Mouse (Mus musculus): Measurements from ENCODE around the gene Srgap1. TPM values are rescaled to one million over a fixed set of nuclear protein-coding genes. Genes with fewer than 3 reads are reported as not detected.
A peak's percentile ranks its signal among the peaks of the same experiment; 100 is the strongest.

Gene Srgap1
- polyA plus RNA-seq, 1 experiment from 2014 or later = 8.5 TPM

- no peaks in the 10 kb centered on the region for H3K36me3 ChIP-seq
- whole genome bisulfite sequencing = 49% methylated on average over 8 of the region's 8 CpGs
- H3K4me3 ChIP-seq = no peak overlapping the region
- H3K4me1 ChIP-seq (replicated peaks) = peaks cover 32% of the 10 kb centered on the region
- no peaks in the 10 kb centered on the region for H3K27me3 ChIP-seq (replicated peaks)
- no peak overlapping the region for H3K4me2 ChIP-seq
- H3K9me3 ChIP-seq (replicated peaks) = no peaks in the 10 kb centered on the region
- H3K27ac ChIP-seq (ENCODE audit: poor library complexity, severe bottlenecking) = 0 out of 2 replicates have a peak overlapping the region, but pooled peaks have one; percentile 8
- ATAC-seq (ENCODE audit: insufficient number of reproducible peaks, low FRiP score) = peak; percentile 63; the same call in 1 of the 2 replicates
- H3K9ac ChIP-seq = no peak overlapping the region
Measured at GRCm38 (mm10) chr10:121971658-121972057, 75.5 kb downstream of the Srgap1 start.

- Histone ChIP-seq H3K4me2 (no peak overlapping the region), H3K4me1 (replicated peaks) (peaks cover 32% of the 10 kb centered on the region), H3K9ac (no peak overlapping the region), H3K36me3 (no peaks in the 10 kb centered on the region), H3K9me3 (replicated peaks) (no peaks in the 10 kb centered on the region), H3K27ac (ENCODE audit: poor library complexity, severe bottlenecking) (0 out of 2 replicates have a peak overlapping the region, but pooled peaks have one; percentile 8), H3K4me3 (no peak overlapping the region), H3K27me3 (replicated peaks) (no peaks in the 10 kb centered on the region)
- no peak for ATAC-seq (ENCODE audit: insufficient number of reproducible peaks, low FRiP score)
- 64% methylated on average over 6 of the region's 6 CpGs for WGBS
Measured at GRCm38 (mm10) chr10:121970912-121971311, 76.2 kb downstream of the Srgap1 start.

- Histone ChIP-seq H3K36me3 (no peaks in the 10 kb centered on the region), H3K9me3 (replicated peaks) (no peaks in the 10 kb centered on the region), H3K4me1 (replicated peaks) (peaks cover 26% of the 10 kb centered on the region), H3K27ac (ENCODE audit: poor library complexity, severe bottlenecking) (no peak overlapping the region), H3K4me3 (no peak overlapping the region), H3K4me2 (no peak overlapping the region), H3K27me3 (replicated peaks) (no peaks in the 10 kb centered on the region), H3K9ac (no peak overlapping the region)
- no peak for ATAC-seq (ENCODE audit: insufficient number of reproducible peaks, low FRiP score)
- 76% methylated on average over 10 of the region's 10 CpGs for WGBS
Measured at GRCm38 (mm10) chr10:121964114-121964513, 83.0 kb downstream of the Srgap1 start.

GRCm38 (mm10) chr10:121962053-121962452 lies 85.1 kb downstream of the Srgap1 start:
- H3K9ac ChIP-seq = no peak overlapping the region
- WGBS = 50% methylated on average over 4 of the region's 4 CpGs
- no peaks in the 10 kb centered on the region for H3K36me3 ChIP-seq
- H3K4me1 ChIP-seq (replicated peaks) = peaks cover 9% of the 10 kb centered on the region
- H3K4me2 ChIP-seq = no peak overlapping the region
- 0 out of 2 replicates have a peak, but pooled peaks have one; percentile 43 for ATAC-seq (ENCODE audit: insufficient number of reproducible peaks, low FRiP score)
- H3K4me3 ChIP-seq = no peak overlapping the region
- no peaks in the 10 kb centered on the region for H3K27me3 ChIP-seq (replicated peaks)
- H3K9me3 ChIP-seq (replicated peaks) = no peaks in the 10 kb centered on the region
- H3K27ac ChIP-seq (ENCODE audit: poor library complexity, severe bottlenecking) = no peak overlapping the region

- WGBS = 44% methylated on average over 11 of the region's 11 CpGs
- H3K4me1 ChIP-seq (replicated peaks) = peaks cover 9% of the 10 kb centered on the region
- H3K36me3 ChIP-seq = no peaks in the 10 kb centered on the region
- H3K4me3 ChIP-seq = no peak overlapping the region
- H3K27ac ChIP-seq (ENCODE audit: poor library complexity, severe bottlenecking) = no peak overlapping the region
- H3K4me2 ChIP-seq = no peak overlapping the region
- no peaks in the 10 kb centered on the region for H3K9me3 ChIP-seq (replicated peaks)
- no peak for ATAC-seq (ENCODE audit: insufficient number of reproducible peaks, low FRiP score)
- H3K9ac ChIP-seq = no peak overlapping the region
- no peaks in the 10 kb centered on the region for H3K27me3 ChIP-seq (replicated peaks)
Measured at GRCm38 (mm10) chr10:121961121-121961893, 85.8 kb downstream of the Srgap1 start.

- Histone ChIP-seq H3K9me3 (replicated peaks) (no peaks in the 10 kb centered on the region), H3K4me2 (no peak overlapping the region)
- 83% methylated on average over 8 of the region's 8 CpGs for WGBS
Measured at GRCm38 (mm10) chr10:121958741-121959140, 88.4 kb downstream of the Srgap1 start.

GRCm38 (mm10) chr10:121956505-121956904 lies 90.6 kb downstream of the Srgap1 start:
- no peak overlapping the region for H3K4me2 ChIP-seq
- 65% methylated on average over 11 of the region's 11 CpGs for WGBS
- 0 out of 2 replicates have a peak, but pooled peaks cover 5% of the 10 kb centered on the region for H3K9me3 ChIP-seq (replicated peaks)
- H3K27ac ChIP-seq (ENCODE audit: poor library complexity, severe bottlenecking) = no peak overlapping the region
- H3K36me3 ChIP-seq = no peaks in the 10 kb centered on the region
- H3K9ac ChIP-seq = no peak overlapping the region
- peaks cover 7% of the 10 kb centered on the region for H3K4me1 ChIP-seq (replicated peaks)
- H3K4me3 ChIP-seq = no peak overlapping the region
- ATAC-seq (ENCODE audit: insufficient number of reproducible peaks, low FRiP score) = no peak
- H3K27me3 ChIP-seq (replicated peaks) = no peaks in the 10 kb centered on the region

More at GRCm38 (mm10) chr10:121958741-121959140, 88.4 kb downstream of the Srgap1 start:
- H3K4me3 ChIP-seq = no peak overlapping the region
- H3K36me3 ChIP-seq = no peaks in the 10 kb centered on the region
- H3K4me1 ChIP-seq (replicated peaks) = peaks cover 9% of the 10 kb centered on the region
- no peak for ATAC-seq (ENCODE audit: insufficient number of reproducible peaks, low FRiP score)
- no peaks in the 10 kb centered on the region for H3K27me3 ChIP-seq (replicated peaks)
- H3K9ac ChIP-seq = no peak overlapping the region
- no peak overlapping the region for H3K27ac ChIP-seq (ENCODE audit: poor library complexity, severe bottlenecking)

GRCm38 (mm10) chr10:121955730-121956129 lies 91.4 kb downstream of the Srgap1 start:
- Histone ChIP-seq H3K9ac (no peak overlapping the region), H3K4me3 (no peak overlapping the region), H3K4me1 (replicated peaks) (no peaks in the 10 kb centered on the region), H3K9me3 (replicated peaks) (0 out of 2 replicates have a peak, but pooled peaks cover 5% of the 10 kb centered on the region), H3K36me3 (no peaks in the 10 kb centered on the region), H3K27ac (ENCODE audit: poor library complexity, severe bottlenecking) (no peak overlapping the region), H3K4me2 (no peak overlapping the region), H3K27me3 (replicated peaks) (no peaks in the 10 kb centered on the region)
- no peak for ATAC-seq (ENCODE audit: insufficient number of reproducible peaks, low FRiP score)
- WGBS = 77% methylated on average over 4 of the region's 4 CpGs

GRCm38 (mm10) chr10:121954877-121955276 lies 92.2 kb downstream of the Srgap1 start:
- Histone ChIP-seq H3K4me1 (replicated peaks) (0 out of 2 replicates have a peak, but pooled peaks cover 3% of the 10 kb centered on the region), H3K4me2 (no peak overlapping the region), H3K27ac (ENCODE audit: poor library complexity, severe bottlenecking) (no peak overlapping the region), H3K9me3 (replicated peaks) (0 out of 2 replicates have a peak, but pooled peaks cover 5% of the 10 kb centered on the region), H3K9ac (no peak overlapping the region), H3K4me3 (no peak overlapping the region), H3K27me3 (replicated peaks) (no peaks in the 10 kb centered on the region), H3K36me3 (no peaks in the 10 kb centered on the region)
- ATAC-seq (ENCODE audit: insufficient number of reproducible peaks, low FRiP score) = no peak
- 79% methylated on average over 6 of the region's 6 CpGs for WGBS

GRCm38 (mm10) chr10:121953041-121953440 lies 94.1 kb downstream of the Srgap1 start:
- no peaks in the 10 kb centered on the region for H3K27me3 ChIP-seq (replicated peaks)
- H3K4me1 ChIP-seq (replicated peaks) = 0 out of 2 replicates have a peak, but pooled peaks cover 5% of the 10 kb centered on the region
- H3K27ac ChIP-seq (ENCODE audit: poor library complexity, severe bottlenecking) = no peak overlapping the region
- no peak for ATAC-seq (ENCODE audit: insufficient number of reproducible peaks, low FRiP score)
- no peaks in the 10 kb centered on the region for H3K36me3 ChIP-seq
- H3K4me2 ChIP-seq = no peak overlapping the region
- WGBS = 86% methylated on average over 5 of the region's 5 CpGs
- H3K9me3 ChIP-seq (replicated peaks) = 0 out of 2 replicates have a peak, but pooled peaks cover 5% of the 10 kb centered on the region
- H3K9ac ChIP-seq = no peak overlapping the region
- H3K4me3 ChIP-seq = no peak overlapping the region

- WGBS = 87% methylated on average over 8 of the region's 8 CpGs
- H3K9ac ChIP-seq = no peak overlapping the region
- H3K4me3 ChIP-seq = no peak overlapping the region
- no peaks in the 10 kb centered on the region for H3K36me3 ChIP-seq
- H3K4me2 ChIP-seq = no peak overlapping the region
- no peak overlapping the region for H3K27ac ChIP-seq (ENCODE audit: poor library complexity, severe bottlenecking)
- no peaks in the 10 kb centered on the region for H3K9me3 ChIP-seq (replicated peaks)
- H3K27me3 ChIP-seq (replicated peaks) = no peaks in the 10 kb centered on the region
- no peak for ATAC-seq (ENCODE audit: insufficient number of reproducible peaks, low FRiP score)
- 0 out of 2 replicates have a peak, but pooled peaks cover 5% of the 10 kb centered on the region for H3K4me1 ChIP-seq (replicated peaks)
Measured at GRCm38 (mm10) chr10:121946173-121946572, 100.9 kb downstream of the Srgap1 start.

Data from heart, embryonic 12.5 days (tissue).